Mouse (Mus musculus) cerebellum, adult 2 months (tissue): ENCODE data around the gene Lctl.

ENCODE experiments used
- CTCF ChIP-seq: fragments of 200-500 bp; IDR thresholded peaks from 2 replicates; pipeline ENCODE4 v1.5.1; 2011; ENCODE audit warnings: low read depth, mild to moderate bottlenecking, control low read depth, low read length, moderate library complexity, borderline replicate concordance; ENCODE audit not compliant: insufficient read depth
- POLR2A ChIP-seq: fragments of 200-500 bp; IDR thresholded peaks from 2 replicates; pipeline ENCODE4 v1.6.1; 2011; ENCODE audit warnings: low read length, control low read depth, borderline replicate concordance; ENCODE audit not compliant: insufficient read depth

DNA sequence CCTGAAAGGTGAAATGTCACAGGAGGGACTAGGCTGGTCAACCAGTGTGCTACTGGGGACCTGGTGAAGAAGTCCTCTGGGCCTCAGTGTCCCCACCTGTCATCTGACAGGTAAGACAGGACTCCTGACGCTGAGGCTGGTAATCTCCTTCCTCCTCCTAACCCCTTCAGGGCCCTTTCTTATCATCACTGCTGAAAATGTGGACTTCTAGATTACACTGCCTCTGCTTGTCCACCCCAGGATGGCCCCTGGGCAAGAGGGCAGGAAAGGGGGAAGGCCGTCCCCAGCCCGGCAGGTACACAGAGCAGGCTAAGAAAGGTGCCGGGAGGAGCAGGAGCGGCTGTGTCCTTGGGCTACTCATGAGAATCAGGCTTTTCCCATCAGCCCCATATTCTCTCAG lies 46.3 kb upstream of the Lctl start:
- TF ChIP-seq CTCF, result no peak
- TF ChIP-seq POLR2A, result no peak
